Mouse (Mus musculus) heart, adult 2 months (tissue): ENCODE measurements around the gene Col18a1. TPM values are rescaled to one million over a fixed set of nuclear protein-coding genes. Genes with fewer than 3 reads are reported as not detected.

Experiments
- DNase-seq, 2 experiments: peaks; one replicate each; pipeline ENCODE4 v3.0.0; 2021
- H3K27ac ChIP-seq: fragments of 200-600 bp; 2 replicates; pipeline ENCODE4 v1.8.1; 2022
- H3K27me3 ChIP-seq: fragments of 200-500 bp; 2 replicates; pipeline ENCODE4 v1.6.1; 2012; ENCODE audit warnings: mild to moderate bottlenecking, low read length, inconsistent platforms, mixed read lengths; ENCODE audit not compliant: control insufficient read depth, insufficient read depth
- H3K36me3 ChIP-seq: fragments of 200-500 bp; 2 replicates; pipeline ENCODE4 v1.6.1; 2012; ENCODE audit warnings: low read length, inconsistent platforms; ENCODE audit not compliant: control insufficient read depth, insufficient read depth
- H3K4me1 ChIP-seq: fragments of 200-500 bp; 2 replicates; pipeline ENCODE4 v1.6.1; 2011; ENCODE audit warnings: low read length; ENCODE audit not compliant: control insufficient read depth, insufficient read depth
- H3K4me3 ChIP-seq: fragments of 200-600 bp; 2 replicates; pipeline ENCODE4 v1.8.1; 2022
- H3K79me2 ChIP-seq: fragments of 200-500 bp; replicated peaks from 2 replicates; pipeline ENCODE4 v1.6.1; 2012; ENCODE audit warnings: mild to moderate bottlenecking, inconsistent platforms, low read length, moderate library complexity, mixed read lengths; ENCODE audit not compliant: control insufficient read depth, insufficient read depth
- H3K9ac ChIP-seq: fragments of 200-500 bp; 2 replicates; pipeline ENCODE4 v1.6.1; 2012; ENCODE audit warnings: low read depth, mild to moderate bottlenecking, control low read depth, inconsistent platforms, low read length, mixed read lengths
- CTCF ChIP-seq: fragments of 200-600 bp; IDR thresholded peaks from 2 replicates; pipeline ENCODE4 v1.8.1; 2022; ENCODE audit warnings: antibody characterized with exemption, mild to moderate bottlenecking, moderate library complexity
- EP300 ChIP-seq: fragments of 200-500 bp; IDR thresholded peaks from 2 replicates; pipeline ENCODE4 v1.6.1; 2011; ENCODE audit warnings: low read depth, low read length, control low read depth; ENCODE audit not compliant: insufficient read depth
- POLR2A ChIP-seq: fragments of 200-500 bp; IDR thresholded peaks from 2 replicates; pipeline ENCODE4 v1.6.1; 2011; ENCODE audit warnings: mild to moderate bottlenecking, low read depth, low read length, control low read depth; ENCODE audit not compliant: insufficient read depth
- WGBS: fragments of 180-500 bp; shearing (Covaris S2); methylation state at CpG from one replicate; pipeline ENCODE4 v1.1.7; 2018; 5-methylcytosine and 5-hydroxymethylcytosine counted together
- intact Hi-C: fragments of 180-260 bp; cut with DNase I; formaldehyde crosslinking; loops from one replicate; pipeline ENCODE4 v1.15.1; 2025
- polyA plus RNA-seq: library from polyadenylated mRNA; depleted of rRNA; stranded (reverse); fragments of >200 nt; gene quantifications from 2 replicates; pipeline ENCODE4 v1.2.3, GENCODE M21; 2012
- total RNA-seq, 2 experiments: library from RNA; stranded (reverse); gene quantifications; 2 replicates each; pipeline ENCODE4 v1.2.3; 2021

Col18a1 gene
- total and polyA plus RNA-seq, 3 experiments, result 9.3 to 13.1 (median 9.8) TPM

- no peaks in the 10 kb centered on the region for H3K79me2 ChIP-seq
- H3K27ac ChIP-seq, result no peak overlapping the region
- no peaks in the 10 kb centered on the region for H3K4me1 ChIP-seq
- intact Hi-C loops, result no loop called here
- no peak for DNase-seq
- no peak overlapping the region for H3K9ac ChIP-seq
- no peak overlapping the region for H3K4me3 ChIP-seq
- WGBS, result 31% methylated on average over 8 of the region's 8 CpGs
- TF ChIP-seq POLR2A (no peak), EP300 (no peak), CTCF (no peak)
- no peaks in the 10 kb centered on the region for H3K36me3 ChIP-seq
- H3K27me3 ChIP-seq, result no peaks in the 10 kb centered on the region
These were observed 6.8 kb downstream of the Col18a1 start for GRCm38 (mm10) chr10:77159573-77159972.

DNA sequence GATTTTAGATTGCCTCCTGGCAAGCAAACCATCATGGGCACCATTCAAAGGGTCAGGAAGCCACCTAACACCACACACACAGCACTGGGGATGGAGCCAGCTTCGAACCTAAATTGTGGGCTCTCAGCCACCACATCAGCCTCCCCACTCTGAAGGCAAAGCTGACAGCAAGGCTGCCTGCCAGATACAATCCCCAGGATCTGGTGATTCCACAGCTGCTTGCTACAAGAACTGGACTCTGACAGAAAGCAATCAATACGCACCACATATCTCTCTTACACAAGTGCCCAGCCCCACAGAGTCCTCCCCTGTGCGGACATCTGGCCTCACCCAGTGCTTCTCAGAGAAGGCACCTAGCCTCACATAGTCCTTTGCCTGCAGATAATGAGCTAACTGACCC lies 7.4 kb downstream of the Col18a1 start:
- Histone ChIP-seq H3K4me3 (no peak overlapping the region), H3K4me1 (no peaks in the 10 kb centered on the region), H3K36me3 (no peaks in the 10 kb centered on the region), H3K27me3 (no peaks in the 10 kb centered on the region), H3K9ac (no peak overlapping the region), H3K27ac (no peak overlapping the region), H3K79me2 (no peaks in the 10 kb centered on the region)
- DNase-seq, result no peak
- TF ChIP-seq EP300, result no peak
- no peak for TF ChIP-seq CTCF
- TF ChIP-seq POLR2A, result no peak
- intact Hi-C loops, result no loop called here
- 48% methylated on average over 3 of the region's 3 CpGs for WGBS

DNA sequence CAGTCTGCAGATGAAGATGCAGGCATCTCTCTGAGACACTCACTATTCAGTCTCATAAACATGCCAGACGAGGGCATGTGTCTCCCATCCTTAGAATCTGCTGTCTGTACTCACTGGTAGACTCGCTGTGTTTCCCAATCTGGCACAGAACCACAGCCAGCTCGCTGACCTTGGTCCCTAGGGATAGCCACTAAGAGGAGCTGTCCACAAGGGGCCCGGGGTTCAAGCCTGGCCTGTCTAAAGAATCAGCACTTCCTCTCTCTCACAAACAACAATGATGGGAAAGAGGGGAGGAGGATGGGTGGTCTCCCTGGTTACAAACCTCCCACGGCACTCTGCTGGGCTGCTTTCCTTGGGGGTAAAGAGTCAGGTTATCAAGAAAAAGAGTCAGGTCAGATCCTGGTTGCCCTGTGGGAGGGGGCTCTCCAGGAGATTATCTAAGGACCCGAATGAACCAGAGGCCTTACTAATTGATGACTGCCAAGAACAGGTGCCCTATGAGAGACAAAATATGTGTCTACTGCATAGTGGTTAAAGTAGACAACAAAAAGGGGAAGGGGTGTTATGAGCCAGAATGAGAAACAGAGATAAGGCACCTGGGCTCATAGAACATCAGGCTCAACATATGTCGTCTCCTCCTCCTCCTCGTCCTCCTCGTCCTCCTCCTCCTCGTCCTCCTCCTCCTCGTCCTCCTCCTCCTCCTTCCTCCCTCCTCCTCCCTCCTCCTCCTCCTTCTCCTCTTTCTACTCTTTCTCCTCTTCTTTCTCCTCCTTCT lies 8.9 kb downstream of the Col18a1 start:
- WGBS, result 50% methylated on average over 10 of the region's 11 CpGs
- Histone ChIP-seq H3K4me1 (no peaks in the 10 kb centered on the region), H3K36me3 (no peaks in the 10 kb centered on the region), H3K27me3 (no peaks in the 10 kb centered on the region), H3K9ac (no peak overlapping the region), H3K4me3 (no peak overlapping the region), H3K27ac (no peak overlapping the region), H3K79me2 (no peaks in the 10 kb centered on the region)
- TF ChIP-seq EP300, result no peak
- no peak for TF ChIP-seq CTCF
- no peak for TF ChIP-seq POLR2A
- intact Hi-C loops, result no loop called here
- DNase-seq, result no peak

DNA sequence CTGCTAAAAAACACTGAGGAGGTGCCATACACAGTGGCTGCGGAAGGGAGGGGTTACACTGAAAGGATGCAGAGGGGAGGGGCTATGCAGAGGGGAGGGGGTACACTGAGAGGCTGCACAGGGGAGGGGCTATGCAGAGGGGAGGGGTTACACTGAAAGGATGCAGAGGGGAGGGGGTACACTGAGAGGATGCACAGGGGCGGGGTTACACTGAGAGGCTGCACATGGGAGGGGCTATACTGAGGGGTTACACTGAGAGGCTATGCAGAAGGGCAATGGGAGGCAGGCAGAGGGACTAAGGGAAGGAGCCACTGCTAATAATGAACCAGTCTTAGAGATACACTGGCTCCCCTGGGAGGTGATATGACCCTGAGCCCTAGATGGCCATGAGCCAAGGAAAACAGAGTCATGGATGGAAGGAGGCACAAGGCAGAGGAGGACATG lies 14.1 kb downstream of the Col18a1 start:
- no peak overlapping the region for H3K27ac ChIP-seq
- no peak overlapping the region for H3K4me3 ChIP-seq
- no peaks in the 10 kb centered on the region for H3K27me3 ChIP-seq
- TF ChIP-seq POLR2A, result no peak
- no peak for TF ChIP-seq EP300
- no peak for TF ChIP-seq CTCF
- no peak overlapping the region for H3K9ac ChIP-seq
- H3K4me1 ChIP-seq, result peaks cover 8% of the 10 kb centered on the region
- no peaks in the 10 kb centered on the region for H3K79me2 ChIP-seq
- 68% methylated on average over 2 of the region's 2 CpGs for WGBS
- intact Hi-C loops, result no loop called here
- no peak for DNase-seq
- no peaks in the 10 kb centered on the region for H3K36me3 ChIP-seq

- H3K4me1 ChIP-seq, result peaks cover 8% of the 10 kb centered on the region
- no peak overlapping the region for H3K4me3 ChIP-seq
- no peaks in the 10 kb centered on the region for H3K36me3 ChIP-seq
- TF ChIP-seq POLR2A, result no peak
- TF ChIP-seq CTCF, result no peak
- no peak for TF ChIP-seq EP300
- no peaks in the 10 kb centered on the region for H3K27me3 ChIP-seq
- no peak overlapping the region for H3K9ac ChIP-seq
- H3K27ac ChIP-seq, result no peak overlapping the region
- intact Hi-C loops, result no loop called here
- H3K79me2 ChIP-seq, result no peaks in the 10 kb centered on the region
- DNase-seq, result no peak
- WGBS, result 72% methylated on average over 4 of the region's 4 CpGs
These were observed 14.8 kb downstream of the Col18a1 start for GRCm38 (mm10) chr10:77151551-77152002.

GRCm38 (mm10) chr10:77150947-77151521 lies 15.3 kb downstream of the Col18a1 start:
- peaks cover 8% of the 10 kb centered on the region for H3K4me1 ChIP-seq
- H3K9ac ChIP-seq, result no peak overlapping the region
- H3K27ac ChIP-seq, result no peak overlapping the region
- no peak for TF ChIP-seq CTCF
- TF ChIP-seq EP300, result no peak
- TF ChIP-seq POLR2A, result no peak
- 23% methylated on average over 14 of the region's 14 CpGs for WGBS
- intact Hi-C loops, result no loop called here
- H3K27me3 ChIP-seq, result no peaks in the 10 kb centered on the region
- H3K36me3 ChIP-seq, result no peaks in the 10 kb centered on the region
- H3K79me2 ChIP-seq, result no peaks in the 10 kb centered on the region
- no peak overlapping the region for H3K4me3 ChIP-seq
- DNase-seq, result no peak
